Mouse (Mus musculus): Measurements from ENCODE around the gene Drg1. TPM values are rescaled to one million over a fixed set of nuclear protein-coding genes. Genes with fewer than 3 reads are reported as not detected.

Drg1 gene
- polyA plus RNA-seq, 1 experiment from 2014 or later = 182 TPM

Other genes with a start within 250 kb of the Drg1 start
- gene Sfi1, start 73.0 kb downstream of the Drg1 start, polyA plus RNA-seq (2014; fragmentation: Nextera tagmentation; extraction: Ambion mirVana) = 7.6 and 8.6 TPM in 2 replicates
- 43.2 and 44.9 TPM in 2 replicates for gene Eif4enif1, start 64.0 kb downstream of the Drg1 start, polyA plus RNA-seq (2014; fragmentation: Nextera tagmentation; extraction: Ambion mirVana)
- 26.6 and 28.6 TPM in 2 replicates for gene Patz1, start 22.5 kb upstream of the Drg1 start, polyA plus RNA-seq (2014; fragmentation: Nextera tagmentation; extraction: Ambion mirVana)
- gene Pik3ip1, start 64.0 kb upstream of the Drg1 start, polyA plus RNA-seq (2014; fragmentation: Nextera tagmentation; extraction: Ambion mirVana) = 12.2 and 14.2 TPM in 2 replicates
- 61.8 and 72.3 TPM in 2 replicates for gene Limk2, start 142.8 kb upstream of the Drg1 start, polyA plus RNA-seq (2014; fragmentation: Nextera tagmentation; extraction: Ambion mirVana)
- gene Rnf185, start 185.9 kb upstream of the Drg1 start, polyA plus RNA-seq (2014; fragmentation: Nextera tagmentation; extraction: Ambion mirVana) = 27.5 and 31.4 TPM in 2 replicates
- gene Pla2g3, start 221.9 kb upstream of the Drg1 start, polyA plus RNA-seq (2014; fragmentation: Nextera tagmentation; extraction: Ambion mirVana) = 0.26 and 0.39 TPM in 2 replicates
- 6.5 and 7.0 TPM in 2 replicates for gene Inpp5j, start 238.4 kb upstream of the Drg1 start, polyA plus RNA-seq (2014; fragmentation: Nextera tagmentation; extraction: Ambion mirVana)
- 122 and 127 TPM in 2 replicates for gene Selenom, start 248.3 kb upstream of the Drg1 start, polyA plus RNA-seq (2014; fragmentation: Nextera tagmentation; extraction: Ambion mirVana)